In the genomic region with DNA sequence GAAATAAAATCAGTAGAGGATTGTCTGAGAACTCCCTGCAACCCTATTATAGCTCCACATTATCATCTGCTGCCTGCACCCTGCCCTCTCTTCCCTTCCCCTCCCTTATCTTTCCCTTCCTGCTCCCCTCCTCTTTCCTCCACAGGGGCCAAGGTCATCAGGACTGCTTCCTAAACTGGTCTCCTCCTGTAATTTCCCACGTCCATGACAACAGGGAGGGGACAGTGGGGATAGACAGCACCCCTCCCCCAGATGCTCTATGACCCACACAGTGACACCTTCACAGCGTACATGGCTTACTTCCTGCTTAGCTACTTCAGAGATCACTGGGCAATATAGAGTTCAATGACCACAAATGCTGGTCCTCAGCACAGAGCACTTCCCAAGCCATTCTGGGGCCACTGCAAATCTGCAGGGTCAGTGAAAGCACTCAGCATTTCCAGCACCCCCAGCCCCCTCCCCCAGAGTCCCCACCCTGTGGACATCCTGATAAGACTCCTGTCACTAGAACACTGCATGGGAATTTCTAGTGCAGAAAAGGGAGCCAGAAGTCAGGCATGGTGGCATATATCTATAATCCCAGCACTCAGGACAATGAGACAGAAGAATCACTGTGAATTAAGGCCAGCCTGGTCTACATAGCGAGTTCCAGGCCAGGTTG, we compare ENCODE assay signal across 22 mouse cellular contexts. TPM values are rescaled to one million over a fixed set of nuclear protein-coding genes. Genes with fewer than 3 reads are reported as not detected.
A peak's percentile ranks its signal among the peaks of the same experiment; 100 is the strongest.
DNase-seq lines count a peak whose midpoint lies in the region; ATAC-seq and TF ChIP-seq lines count a peak whose summit lies in the region.
"Had no signal": no experiment of that assay in that cellular context is flagged by ENCODE, and none has a peak within 500 bp of the region (broad histone marks: within the 10 kb centered on the region; RNA-seq: fewer than 3 reads in every experiment).

No protein-coding gene starts in this region.

- intact Hi-C loops in heart, postnatal 10 days (cut with DNase I): no loop called here

- no peak overlapping the region for H3K4me2 ChIP-seq in heart, embryonic 14.5 days (ENCODE audit: low read length)
- H3K4me2 ChIP-seq in intestine, embryonic 14.5 days (ENCODE audit: low read length): no peak overlapping the region
- no peak overlapping the region for H3K4me2 ChIP-seq in liver, embryonic 14.5 days (ENCODE audit: low read depth)
- no peak overlapping the region for H3K4me2 ChIP-seq in midbrain, embryonic 13.5 days (replicated peaks)
- H3K4me2 ChIP-seq: embryonic facial prominence, embryonic 15.5 days; forebrain, embryonic 12.5 days; hindbrain, embryonic 15.5 days; lung, embryonic 14.5 days; midbrain, embryonic 15.5 days had no signal

- H3K4me3 ChIP-seq in heart, embryonic 14.5 days (ENCODE audit: control insufficient read depth in 1 of 2, insufficient read depth in 1 of 2, low read depth in 1 of 2, low read length in 2 of 2): no peak overlapping the region
- H3K4me3 ChIP-seq in intestine, embryonic 14.5 days (ENCODE audit: low read depth, low read length): no peak overlapping the region
- no peak overlapping the region for H3K4me3 ChIP-seq in liver, embryonic 14.5 days (ENCODE audit: insufficient read depth in 1 of 2, low read depth in 2 of 2, low read length in 2 of 2)
- H3K4me3 ChIP-seq in midbrain, embryonic 13.5 days (replicated peaks): no peak overlapping the region
- H3K4me3 ChIP-seq: embryonic facial prominence, embryonic 15.5 days; forebrain, embryonic 12.5 days; hindbrain, embryonic 15.5 days; midbrain, embryonic 15.5 days had no signal

- TF ChIP-seq EP300 in liver, embryonic 14.5 days (IDR thresholded peaks at IDR 0.05; ENCODE audit: low read depth): no peak

- H3K9me3 ChIP-seq in heart, embryonic 14.5 days (ENCODE audit: control insufficient read depth, low read length): no peaks in the 10 kb centered on the region
- H3K9me3 ChIP-seq in intestine, embryonic 14.5 days (ENCODE audit: control insufficient read depth, low read length): no peaks in the 10 kb centered on the region
- H3K9me3 ChIP-seq in liver, embryonic 14.5 days (ENCODE audit: control insufficient read depth, low read length): no peaks in the 10 kb centered on the region
- H3K9me3 ChIP-seq in midbrain, embryonic 13.5 days: no peaks in the 10 kb centered on the region
- H3K9me3 ChIP-seq: embryonic facial prominence, embryonic 15.5 days; forebrain, embryonic 12.5 days; hindbrain, embryonic 15.5 days; midbrain, embryonic 15.5 days had no signal

- TF ChIP-seq CTCF in liver, embryonic 14.5 days (IDR thresholded peaks at IDR 0.05; ENCODE audit: low read depth): no peak

- H3K27ac ChIP-seq in heart, embryonic 14.5 days (replicated peaks in 1 of 2; ENCODE audit: control insufficient read depth in 1 of 2, insufficient read depth in 1 of 2, low read depth in 2 of 2, low read length in 2 of 2): peak overlapping the region; percentile 36 to 53; a peak in 2 of 4 replicates
- no peak overlapping the region for H3K27ac ChIP-seq in intestine, embryonic 14.5 days (ENCODE audit: low read depth)
- H3K27ac ChIP-seq in liver, embryonic 14.5 days: no peak overlapping the region
- H3K27ac ChIP-seq in midbrain, embryonic 13.5 days: no peak overlapping the region
- H3K27ac ChIP-seq: embryonic facial prominence, embryonic 15.5 days; forebrain, embryonic 12.5 days; hindbrain, embryonic 15.5 days; macrophage; midbrain, embryonic 15.5 days had no signal

- H3K4me1 ChIP-seq in heart, embryonic 14.5 days (ENCODE audit: control insufficient read depth in 2 of 2, insufficient read depth in 2 of 2, low read length in 2 of 2): no peaks in the 10 kb centered on the region; a peak in 1 of 4 replicates
- no peaks in the 10 kb centered on the region for H3K4me1 ChIP-seq in intestine, embryonic 14.5 days (replicated peaks; ENCODE audit: control insufficient read depth, insufficient read depth, low read length)
- H3K4me1 ChIP-seq in liver, embryonic 14.5 days (replicated peaks; ENCODE audit: control insufficient read depth in 2 of 2, insufficient read depth in 2 of 2, low read length in 1 of 2): peaks cover 0 to 9% of the 10 kb centered on the region in 2 experiments; a peak in 2 of 4 replicates
- no peaks in the 10 kb centered on the region for H3K4me1 ChIP-seq in midbrain, embryonic 13.5 days (replicated peaks)
- H3K4me1 ChIP-seq: embryonic facial prominence, embryonic 15.5 days; forebrain, embryonic 12.5 days; hindbrain, embryonic 15.5 days; midbrain, embryonic 15.5 days had no signal

- H3K9ac ChIP-seq in heart, embryonic 14.5 days (ENCODE audit: low read length): no peak overlapping the region
- no peak overlapping the region for H3K9ac ChIP-seq in intestine, embryonic 14.5 days (ENCODE audit: low read length)
- no peak overlapping the region for H3K9ac ChIP-seq in liver, embryonic 14.5 days (replicated peaks)
- no peak overlapping the region for H3K9ac ChIP-seq in midbrain, embryonic 13.5 days (replicated peaks)
- H3K9ac ChIP-seq: embryonic facial prominence, embryonic 15.5 days; forebrain, embryonic 12.5 days; hindbrain, embryonic 15.5 days; lung, embryonic 14.5 days; midbrain, embryonic 15.5 days had no signal

- no peak for DNase-seq in heart, postnatal 10 days
- peak; percentile 14 for DNase-seq in ZHBTc4 (ENCODE audit: low read depth, low spot score)
- DNase-seq in intestine, embryonic 14.5 days (ENCODE audit: low spot score): no peak
- DNase-seq in liver, embryonic 14.5 days (ENCODE audit: low read depth in 3 of 3, low spot score in 3 of 3): no peak
- DNase-seq in thymus, postnatal 0 days (ENCODE audit: low spot score): no peak
- no peak for DNase-seq in right cerebral cortex, postnatal 36 days (ENCODE audit: low spot score in 2 of 2)
- DNase-seq: cerebellum, adult 18-20 months; gastrocnemius, postnatal 36 days; kidney, postnatal 25 days; lung, embryonic 14.5 days; right cerebral cortex, postnatal 14 days; thymus, postnatal 25 days had no signal

- no peaks in the 10 kb centered on the region for H3K36me3 ChIP-seq in heart, embryonic 14.5 days (ENCODE audit: control insufficient read depth, insufficient read depth, low read length)
- H3K36me3 ChIP-seq in intestine, embryonic 14.5 days (ENCODE audit: control insufficient read depth, insufficient read depth, low read length): no peaks in the 10 kb centered on the region
- no peaks in the 10 kb centered on the region for H3K36me3 ChIP-seq in liver, embryonic 14.5 days (replicated peaks; ENCODE audit: control insufficient read depth, insufficient read depth, low read depth)
- no peaks in the 10 kb centered on the region for H3K36me3 ChIP-seq in midbrain, embryonic 13.5 days
- H3K36me3 ChIP-seq: embryonic facial prominence, embryonic 15.5 days; forebrain, embryonic 12.5 days; hindbrain, embryonic 15.5 days; midbrain, embryonic 15.5 days had no signal

- ATAC-seq in heart, embryonic 14.5 days (ENCODE audit: insufficient number of reproducible peaks, insufficient read depth, low FRiP score, low read depth): peak; percentile 81
- ATAC-seq in intestine, embryonic 14.5 days (replicated peaks; ENCODE audit: low FRiP score, low TSS enrichment, low read depth): 0 out of 2 replicates have a peak, but pooled peaks have one; percentile 43
- ATAC-seq in liver, embryonic 14.5 days (ENCODE audit: insufficient read depth): peak; percentile 68
- ATAC-seq in midbrain, embryonic 13.5 days: no peak
- ATAC-seq: midbrain, embryonic 15.5 days had no signal

- WGBS in heart, embryonic 14.5 days: 33% methylated on average over 3 of the region's 3 CpGs
- 40% methylated on average over 3 of the region's 3 CpGs for WGBS in intestine, embryonic 14.5 days
- 25% methylated on average over 3 of the region's 3 CpGs for WGBS in liver, embryonic 14.5 days (ENCODE audit: insufficient replicate concordance)
- WGBS in midbrain, embryonic 13.5 days: 62% methylated on average over 3 of the region's 3 CpGs

- no peaks in the 10 kb centered on the region for H3K27me3 ChIP-seq in heart, embryonic 14.5 days (ENCODE audit: control insufficient read depth, insufficient read depth, low read length)
- H3K27me3 ChIP-seq in intestine, embryonic 14.5 days (replicated peaks; ENCODE audit: control insufficient read depth, insufficient read depth, low read length): no peaks in the 10 kb centered on the region
- H3K27me3 ChIP-seq in liver, embryonic 14.5 days (ENCODE audit: control insufficient read depth, insufficient read depth, low read length): no peaks in the 10 kb centered on the region
- H3K27me3 ChIP-seq in midbrain, embryonic 13.5 days: peaks cover 4% of the 10 kb centered on the region; the same call in 1 of the 2 replicates
- H3K27me3 ChIP-seq: embryonic facial prominence, embryonic 15.5 days; hindbrain, embryonic 15.5 days had no signal

RNA-seq across cellular contexts. Expression of a gene that starts 10.0 kb away (rescaled TPM):
- polyA plus RNA-seq in heart, embryonic 14.5 days (2014; fragmentation: Nextera tagmentation; extraction: Ambion mirVana): 52.0 and 54.4 TPM in 2 replicates
- total RNA-seq in heart, postnatal 10 days (2021): 10 to 100 TPM; 19.9 to 21.9 TPM
- polyA plus RNA-seq in intestine, embryonic 14.5 days (2014; fragmentation: Nextera tagmentation; extraction: Ambion mirVana): 82.0 and 83.1 TPM in 2 replicates
- polyA plus RNA-seq in liver, embryonic 14.5 days (2012; rRNA removed): 31.1 and 34.3 TPM in 2 replicates
- 30.6 and 31.1 TPM in 2 replicates for polyA plus RNA-seq in liver, embryonic 14.5 days (2014; fragmentation: Nextera tagmentation; extraction: Ambion mirVana)
- 61.4 TPM in 2 replicates for polyA plus RNA-seq in thymus, postnatal 0 days (2015; fragmentation: Nextera tagmentation; extraction: Ambion mirVana)
- polyA plus RNA-seq in midbrain, embryonic 13.5 days (2015; fragmentation: Nextera tagmentation; extraction: Ambion mirVana): 118 and 119 TPM in 2 replicates

RNA-seq across cellular contexts. Expression of a gene that starts 37.9 kb away (rescaled TPM):
- polyA plus RNA-seq in heart, embryonic 14.5 days (2014; fragmentation: Nextera tagmentation; extraction: Ambion mirVana): 10.6 TPM in 2 replicates
- total RNA-seq in heart, postnatal 10 days (2021): 1 to 10 TPM; 4.2 to 5.0 TPM
- 17.2 and 17.9 TPM in 2 replicates for polyA plus RNA-seq in intestine, embryonic 14.5 days (2014; fragmentation: Nextera tagmentation; extraction: Ambion mirVana)
- polyA plus RNA-seq in liver, embryonic 14.5 days (2012; rRNA removed): 3.8 and 3.9 TPM in 2 replicates
- polyA plus RNA-seq in liver, embryonic 14.5 days (2014; fragmentation: Nextera tagmentation; extraction: Ambion mirVana): 4.3 and 5.8 TPM in 2 replicates
- 12.7 and 13.9 TPM in 2 replicates for polyA plus RNA-seq in thymus, postnatal 0 days (2015; fragmentation: Nextera tagmentation; extraction: Ambion mirVana)
- 9.9 and 10.5 TPM in 2 replicates for polyA plus RNA-seq in midbrain, embryonic 13.5 days (2015; fragmentation: Nextera tagmentation; extraction: Ambion mirVana)

RNA-seq across cellular contexts. Expression of a gene that starts 42.0 kb away (rescaled TPM):
- polyA plus RNA-seq in heart, embryonic 14.5 days (2014; fragmentation: Nextera tagmentation; extraction: Ambion mirVana): 0.44 and 0.45 TPM in 2 replicates
- under 1 TPM; 0.29 to 0.60 TPM for total RNA-seq in heart, postnatal 10 days (2021)
- 0.15 and 0.34 TPM in 2 replicates for polyA plus RNA-seq in intestine, embryonic 14.5 days (2014; fragmentation: Nextera tagmentation; extraction: Ambion mirVana)
- 0.16 and 0.22 TPM in 2 replicates for polyA plus RNA-seq in liver, embryonic 14.5 days (2012; rRNA removed)
- polyA plus RNA-seq in liver, embryonic 14.5 days (2014; fragmentation: Nextera tagmentation; extraction: Ambion mirVana): 0.06 and 0.14 TPM in 2 replicates
- polyA plus RNA-seq in thymus, postnatal 0 days (2015; fragmentation: Nextera tagmentation; extraction: Ambion mirVana): not detected in 2 replicates
- 0.17 and 0.22 TPM in 2 replicates for polyA plus RNA-seq in midbrain, embryonic 13.5 days (2015; fragmentation: Nextera tagmentation; extraction: Ambion mirVana)
- polyA plus RNA-seq: macrophage had no signal

RNA-seq across cellular contexts. Expression of a gene that starts 44.9 kb away (rescaled TPM):
- 0.13 and 0.32 TPM in 2 replicates for polyA plus RNA-seq in heart, embryonic 14.5 days (2014; fragmentation: Nextera tagmentation; extraction: Ambion mirVana)
- total RNA-seq in heart, postnatal 10 days (2021): under 1 TPM; 0.36 to 0.62 TPM
- polyA plus RNA-seq in intestine, embryonic 14.5 days (2014; fragmentation: Nextera tagmentation; extraction: Ambion mirVana): 0.69 and 0.87 TPM in 2 replicates
- polyA plus RNA-seq in liver, embryonic 14.5 days (2012; rRNA removed): 0.03 and 0.06 TPM in 2 replicates
- polyA plus RNA-seq in liver, embryonic 14.5 days (2014; fragmentation: Nextera tagmentation; extraction: Ambion mirVana): not detected in 2 replicates
- 0.21 and 0.22 TPM in 2 replicates for polyA plus RNA-seq in thymus, postnatal 0 days (2015; fragmentation: Nextera tagmentation; extraction: Ambion mirVana)
- not detected in 2 replicates for polyA plus RNA-seq in midbrain, embryonic 13.5 days (2015; fragmentation: Nextera tagmentation; extraction: Ambion mirVana)
- total RNA-seq: gastrocnemius, postnatal 36 days; layer of hippocampus, postnatal 10 days; left cerebral cortex, postnatal 36 days had no signal
- polyA plus RNA-seq: brain, embryonic 14.5 days; forebrain, embryonic 12.5 days; hindbrain, embryonic 15.5 days; macrophage; midbrain, embryonic 15.5 days had no signal

Comparison
In these comparisons a context has a peak if more than half of its experiments do, and no peak if none do; other contexts are left out.
1. H3K27ac ChIP-seq: peak in heart, embryonic 14.5 days (2 of 2); none in intestine, embryonic 14.5 days (single experiment), liver, embryonic 14.5 days (single experiment) and midbrain, embryonic 13.5 days (single experiment).